Mouse (Mus musculus): ENCODE data around the gene Nkx6-2. TPM values are rescaled to one million over a fixed set of nuclear protein-coding genes. Genes with fewer than 3 reads are reported as not detected.

Gene Nkx6-2
- polyA plus RNA-seq, 1 experiment from 2014 or later, result 35.8 TPM

DNA sequence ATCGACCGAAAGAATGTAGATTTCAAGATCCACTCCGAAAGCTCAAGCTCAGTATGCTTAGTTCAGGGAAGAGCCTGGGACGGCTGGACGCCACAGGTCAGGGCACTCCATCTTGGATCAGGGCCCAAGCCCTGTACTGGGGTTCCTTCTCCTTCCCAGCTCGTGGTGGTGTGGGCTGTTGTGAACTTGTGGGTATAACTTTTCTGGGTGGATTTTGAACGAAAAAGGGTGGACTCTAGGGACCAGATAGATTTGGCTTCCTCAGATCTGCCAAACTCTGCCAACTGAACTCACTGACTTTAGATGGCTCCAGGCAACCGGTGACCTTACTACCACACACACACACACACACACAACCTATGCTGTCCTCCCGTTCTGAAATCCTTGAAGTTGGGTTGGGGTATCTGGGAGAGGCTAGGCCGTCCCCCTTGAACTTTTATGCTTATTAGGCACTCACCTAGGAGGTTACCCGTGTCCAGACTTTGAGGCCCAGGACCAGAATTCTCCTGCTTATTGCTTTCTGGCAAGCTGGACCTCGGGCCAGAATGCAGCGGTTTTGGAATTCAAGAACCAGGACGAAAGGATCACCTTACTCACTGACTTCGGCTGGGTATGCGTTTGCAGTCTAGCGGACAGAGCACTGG lies 619 bp upstream of the Nkx6-2 start:
- H3K9me3 ChIP-seq, result no peaks in the 10 kb centered on the region
- H3K4me1 ChIP-seq (replicated peaks), result peaks cover 62% of the 10 kb centered on the region
- peaks cover 18% of the 10 kb centered on the region for H3K36me3 ChIP-seq
- 0 out of 2 replicates have a peak overlapping the region, but pooled peaks have one; percentile 73 for H3K27ac ChIP-seq
- WGBS, result 10% methylated on average over 17 of the region's 17 CpGs
- peak overlapping the region; percentile 61 for H3K4me3 ChIP-seq
- DNase-seq (ENCODE audit: low spot score), result peak; percentile 35
- H3K27me3 ChIP-seq (ENCODE audit: insufficient read depth, poor library complexity, severe bottlenecking), result peaks cover 100% of the 10 kb centered on the region

DNA sequence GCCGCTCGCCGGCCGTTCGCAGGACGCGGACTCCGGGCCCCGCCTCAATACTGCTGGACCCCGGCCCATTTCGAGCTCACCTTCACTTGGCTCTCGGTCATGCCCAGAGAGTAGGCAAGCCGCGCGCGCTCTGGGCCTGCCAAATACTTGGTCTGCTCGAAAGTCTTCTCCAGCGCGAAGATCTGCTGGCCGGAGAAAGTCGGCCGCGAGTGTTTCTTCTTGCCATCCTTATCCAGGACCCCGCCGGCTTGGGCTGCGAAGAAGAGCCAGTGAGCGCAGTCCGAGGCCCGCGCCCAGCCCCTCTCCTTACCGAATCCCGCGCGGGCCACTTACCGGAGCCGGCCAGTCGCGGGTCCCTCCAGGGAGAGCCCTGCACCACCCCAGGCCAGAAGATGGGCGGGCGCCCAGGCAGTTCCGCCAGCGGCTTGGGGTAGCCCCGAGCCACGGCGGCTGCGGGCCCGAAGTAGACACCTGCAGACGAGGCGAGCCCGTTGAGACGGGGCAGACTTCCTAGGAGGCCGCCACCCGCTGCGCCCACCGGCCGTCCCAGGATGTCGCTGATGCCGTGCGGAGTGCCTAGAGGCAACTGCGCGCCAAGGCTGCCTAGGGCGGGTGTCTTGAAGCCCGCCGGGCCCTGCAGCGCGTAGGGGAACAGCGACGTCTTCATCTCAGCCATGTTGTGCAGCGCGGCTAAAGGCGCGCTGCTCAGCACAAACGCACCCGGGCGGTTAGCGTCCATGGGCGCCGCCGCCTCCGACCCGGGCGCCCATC lies 611 bp downstream of the Nkx6-2 start:
- H3K27ac ChIP-seq, result peak overlapping the region; percentile 87
- H3K9me3 ChIP-seq, result no peaks in the 10 kb centered on the region
- H3K27me3 ChIP-seq (ENCODE audit: insufficient read depth, poor library complexity, severe bottlenecking), result peaks cover 100% of the 10 kb centered on the region
- WGBS, result under 1% methylated on average over 82 of the region's 82 CpGs
- peaks cover 30% of the 10 kb centered on the region for H3K36me3 ChIP-seq
- no peak for DNase-seq (ENCODE audit: low spot score)
- H3K4me3 ChIP-seq, result peak overlapping the region; percentile 61
- H3K4me1 ChIP-seq (replicated peaks), result peaks cover 65% of the 10 kb centered on the region

- H3K36me3 ChIP-seq, result peaks cover 30% of the 10 kb centered on the region
- H3K27me3 ChIP-seq (ENCODE audit: insufficient read depth, poor library complexity, severe bottlenecking), result peaks cover 100% of the 10 kb centered on the region
- WGBS, result 1% methylated on average over 78 of the region's 78 CpGs
- peaks cover 66% of the 10 kb centered on the region for H3K4me1 ChIP-seq (replicated peaks)
- H3K27ac ChIP-seq, result peak overlapping the region; percentile 87
- DNase-seq (ENCODE audit: low spot score), result peak; percentile 62
- H3K4me3 ChIP-seq, result peak overlapping the region; percentile 61
- no peaks in the 10 kb centered on the region for H3K9me3 ChIP-seq
Measured at GRCm38 (mm10) chr7:139580851-139581775, 1.5 kb downstream of the Nkx6-2 start.

- Histone ChIP-seq H3K4me1 (replicated peaks) (peaks cover 49% of the 10 kb centered on the region), H3K27ac (peak overlapping the region; percentile 62; the same call in 1 of the 2 replicates), H3K9me3 (no peaks in the 10 kb centered on the region), H3K4me3 (peak overlapping the region; percentile 61), H3K27me3 (ENCODE audit: insufficient read depth, poor library complexity, severe bottlenecking) (peaks cover 100% of the 10 kb centered on the region), H3K36me3 (peaks cover 38% of the 10 kb centered on the region)
- DNase-seq (ENCODE audit: low spot score), result no peak
- WGBS, result 50% methylated on average over 21 of the region's 21 CpGs
Measured at GRCm38 (mm10) chr7:139579261-139579905, 3.2 kb downstream of the Nkx6-2 start.

- peaks cover 99% of the 10 kb centered on the region for H3K27me3 ChIP-seq (ENCODE audit: insufficient read depth, poor library complexity, severe bottlenecking)
- no peak overlapping the region for H3K27ac ChIP-seq
- H3K4me3 ChIP-seq, result no peak overlapping the region
- H3K9me3 ChIP-seq, result no peaks in the 10 kb centered on the region
- H3K4me1 ChIP-seq (replicated peaks), result peaks cover 23% of the 10 kb centered on the region
- 69% methylated on average over 16 of the region's 16 CpGs for WGBS
- DNase-seq (ENCODE audit: low spot score), result no peak
- peaks cover 38% of the 10 kb centered on the region for H3K36me3 ChIP-seq
Measured at GRCm38 (mm10) chr7:139576064-139576686, 6.4 kb downstream of the Nkx6-2 start.

DNA sequence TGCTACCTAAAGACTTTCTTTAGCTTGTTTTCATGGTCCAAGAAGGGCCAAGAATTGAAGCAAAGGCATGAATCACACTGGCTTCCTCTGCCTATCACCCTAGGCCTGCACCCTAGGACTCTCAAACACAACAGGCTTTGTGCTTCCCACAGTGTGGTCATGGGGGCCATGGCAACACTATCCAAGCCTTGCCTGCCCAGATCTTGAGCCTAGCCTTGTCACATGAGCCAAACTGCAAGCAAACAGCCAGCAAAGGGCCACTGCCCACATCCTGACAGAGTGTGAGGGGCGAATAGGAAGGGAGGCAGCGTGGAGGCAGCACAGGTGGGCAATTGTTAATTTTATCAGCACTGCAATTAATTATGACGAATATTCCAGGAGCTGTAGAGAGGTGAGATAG lies 9.9 kb downstream of the Nkx6-2 start:
- WGBS, result 80% methylated on average over 3 of the region's 3 CpGs
- no peak overlapping the region for H3K27ac ChIP-seq
- H3K36me3 ChIP-seq, result peaks cover 14% of the 10 kb centered on the region
- no peak overlapping the region for H3K4me3 ChIP-seq
- peaks cover 91% of the 10 kb centered on the region for H3K27me3 ChIP-seq (ENCODE audit: insufficient read depth, poor library complexity, severe bottlenecking)
- no peaks in the 10 kb centered on the region for H3K9me3 ChIP-seq
- DNase-seq (ENCODE audit: low spot score), result no peak
- peaks cover 6% of the 10 kb centered on the region; the same call in 1 of the 2 replicates for H3K4me1 ChIP-seq (replicated peaks)

GRCm38 (mm10) chr7:139570788-139571187 lies 11.8 kb downstream of the Nkx6-2 start:
- H3K9me3 ChIP-seq, result no peaks in the 10 kb centered on the region
- H3K27me3 ChIP-seq (ENCODE audit: insufficient read depth, poor library complexity, severe bottlenecking), result peaks cover 89% of the 10 kb centered on the region
- H3K27ac ChIP-seq, result no peak overlapping the region
- no peak overlapping the region for H3K4me3 ChIP-seq
- DNase-seq (ENCODE audit: low spot score), result no peak
- H3K4me1 ChIP-seq (replicated peaks), result no peaks in the 10 kb centered on the region
- WGBS, result 93% methylated on average over 5 of the region's 5 CpGs
- H3K36me3 ChIP-seq, result peaks cover 8% of the 10 kb centered on the region; the same call in 1 of the 2 replicates

DNA sequence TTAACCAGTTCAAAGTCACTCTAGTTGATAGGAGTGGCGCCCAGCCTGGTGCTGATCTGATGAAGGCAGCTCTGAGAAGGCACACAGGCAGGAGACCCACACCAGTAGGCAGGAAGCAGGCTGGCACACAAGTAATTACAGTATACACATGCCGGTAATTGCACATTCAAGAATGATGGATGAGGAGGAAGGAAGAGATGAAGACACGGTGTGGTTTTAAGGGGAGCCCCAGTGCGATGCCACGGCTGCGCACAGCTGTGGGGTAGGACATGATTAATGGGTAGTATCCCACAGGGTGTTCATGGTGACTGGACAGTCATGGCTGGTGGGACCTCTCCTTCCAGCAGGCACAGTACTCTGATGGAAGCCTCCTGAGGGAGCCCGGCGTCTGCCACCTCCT lies 16.1 kb downstream of the Nkx6-2 start:
- H3K9me3 ChIP-seq, result no peaks in the 10 kb centered on the region
- H3K4me1 ChIP-seq (replicated peaks), result peaks cover 13% of the 10 kb centered on the region
- H3K27ac ChIP-seq, result no peak overlapping the region; the same call in 1 of the 2 replicates
- peaks cover 89% of the 10 kb centered on the region for H3K27me3 ChIP-seq (ENCODE audit: insufficient read depth, poor library complexity, severe bottlenecking)
- DNase-seq (ENCODE audit: low spot score), result no peak
- no peaks in the 10 kb centered on the region for H3K36me3 ChIP-seq
- 87% methylated on average over 8 of the region's 8 CpGs for WGBS
- H3K4me3 ChIP-seq, result no peak overlapping the region

- peaks cover 13% of the 10 kb centered on the region for H3K4me1 ChIP-seq (replicated peaks)
- H3K4me3 ChIP-seq, result no peak overlapping the region
- DNase-seq (ENCODE audit: low spot score), result no peak
- H3K27ac ChIP-seq, result no peak overlapping the region
- H3K27me3 ChIP-seq (ENCODE audit: insufficient read depth, poor library complexity, severe bottlenecking), result peaks cover 89% of the 10 kb centered on the region
- H3K9me3 ChIP-seq, result no peaks in the 10 kb centered on the region
- no peaks in the 10 kb centered on the region for H3K36me3 ChIP-seq
- 79% methylated on average over 6 of the region's 6 CpGs for WGBS
Measured at GRCm38 (mm10) chr7:139565998-139566397, 16.6 kb downstream of the Nkx6-2 start.

DNA sequence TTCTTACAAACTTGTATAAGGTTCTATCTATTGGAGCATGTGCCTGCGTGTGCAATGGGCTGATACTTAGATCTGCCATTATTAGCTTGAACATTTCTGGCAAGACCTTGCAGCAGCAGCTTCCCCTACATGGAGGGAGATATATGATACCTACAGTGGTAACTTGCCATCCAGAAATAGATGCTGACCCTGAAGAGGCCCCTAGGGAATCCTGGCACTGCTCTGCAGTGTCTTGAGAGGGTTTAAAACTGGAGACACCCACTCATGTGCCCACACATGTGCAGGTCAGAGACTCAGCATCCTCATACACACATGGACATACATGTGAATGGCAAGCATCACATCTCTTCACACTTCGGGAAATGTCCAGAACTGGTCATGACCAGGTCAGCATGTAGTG lies 18.4 kb downstream of the Nkx6-2 start:
- Histone ChIP-seq H3K4me3 (no peak overlapping the region), H3K4me1 (replicated peaks) (peaks cover 16% of the 10 kb centered on the region), H3K27ac (no peak overlapping the region), H3K27me3 (ENCODE audit: insufficient read depth, poor library complexity, severe bottlenecking) (peaks cover 95% of the 10 kb centered on the region), H3K9me3 (no peaks in the 10 kb centered on the region), H3K36me3 (0 out of 2 replicates have a peak, but pooled peaks cover under 1% of the 10 kb centered on the region)
- WGBS, result 92% methylated on average over 2 of the region's 2 CpGs
- no peak for DNase-seq (ENCODE audit: low spot score)

DNA sequence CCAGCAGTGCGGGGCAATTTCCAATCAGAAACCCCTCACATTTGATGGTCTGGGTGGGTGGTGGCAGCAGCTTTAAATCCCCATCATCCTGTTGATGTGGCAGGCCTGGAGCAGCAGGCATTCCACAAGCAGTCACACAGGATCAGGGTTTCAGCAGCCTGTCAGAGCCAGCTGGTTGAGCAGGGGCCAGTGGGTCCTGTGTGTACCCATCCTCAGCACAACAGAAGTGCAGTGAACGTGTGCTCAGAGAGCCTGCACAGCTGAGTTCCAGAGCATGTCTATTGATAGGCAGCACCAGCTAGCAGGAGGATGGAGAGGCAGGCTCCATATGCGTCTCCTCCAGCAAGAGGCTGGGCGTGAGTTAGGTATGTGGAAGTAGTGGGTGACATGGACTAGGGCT lies 19.2 kb downstream of the Nkx6-2 start:
- H3K36me3 ChIP-seq, result 0 out of 2 replicates have a peak, but pooled peaks cover 2% of the 10 kb centered on the region
- 73% methylated on average over 4 of the region's 4 CpGs for WGBS
- DNase-seq (ENCODE audit: low spot score), result no peak
- peak overlapping the region; percentile 53; the same call in 1 of the 2 replicates for H3K27ac ChIP-seq
- no peak overlapping the region for H3K4me3 ChIP-seq
- no peaks in the 10 kb centered on the region for H3K9me3 ChIP-seq
- peaks cover 23% of the 10 kb centered on the region for H3K4me1 ChIP-seq (replicated peaks)
- H3K27me3 ChIP-seq (ENCODE audit: insufficient read depth, poor library complexity, severe bottlenecking), result peaks cover 95% of the 10 kb centered on the region

- DNase-seq (ENCODE audit: low spot score), result no peak
- 91% methylated on average over 10 of the region's 10 CpGs for WGBS
- Histone ChIP-seq H3K27me3 (ENCODE audit: insufficient read depth, poor library complexity, severe bottlenecking) (peaks cover 99% of the 10 kb centered on the region), H3K36me3 (0 out of 2 replicates have a peak, but pooled peaks cover 2% of the 10 kb centered on the region), H3K9me3 (no peaks in the 10 kb centered on the region), H3K4me3 (no peak overlapping the region), H3K4me1 (replicated peaks) (peaks cover 48% of the 10 kb centered on the region), H3K27ac (no peak overlapping the region)
Measured at GRCm38 (mm10) chr7:139559659-139560058, 22.9 kb downstream of the Nkx6-2 start.
